Mouse (Mus musculus) T-helper 17 cell (primary cell): ENCODE results near the gene Pklr.

ENCODE experiments used
- in situ Hi-C, 2 experiments: fragments of 300-600 bp; cut with MboI, MseI; formaldehyde crosslinking; loops; 1 replicate in 1 of 2; 2 replicates in 1 of 2; pipeline ENCODE4 v1.15.1; 2025; ENCODE audit warnings: high pct_unique_total_duplicates in 2 of 2

Pklr gene

GRCm38 (mm10) chr3:89135958-89136357, at the start of gene Pklr:
Pklr (plus strand) TSS chr3:89136142.
- in situ Hi-C loops, result no loop called here

- in situ Hi-C loops, result no loop called here
These were observed 48.4 kb upstream of the Pklr start for GRCm38 (mm10) chr3:89087338-89088110.

GRCm38 (mm10) chr3:89088974-89089373, 47.0 kb upstream of the Pklr start:
- in situ Hi-C loops, result no loop called here

- in situ Hi-C loops, result loop anchor here in 1 of 2 experiments (5.0 kb wide), 1 partner anchor 67 kb away; no protein-coding TSS in a partner anchor
These were observed 45.9 kb upstream of the Pklr start for GRCm38 (mm10) chr3:89089882-89090591.

- in situ Hi-C loops, result loop anchor here in 1 of 2 experiments (5.0 kb wide), 1 partner anchor 66 kb away; no protein-coding TSS in a partner anchor
These were observed 45.0 kb upstream of the Pklr start for GRCm38 (mm10) chr3:89090694-89091655.

GRCm38 (mm10) chr3:89091811-89092508, 44.0 kb upstream of the Pklr start:
- in situ Hi-C loops, result loop anchor here in 1 of 2 experiments (5.0 kb wide), 1 partner anchor 65 kb away; no protein-coding TSS in a partner anchor

- in situ Hi-C loops, result loop anchor here in 1 of 2 experiments (5.0 kb wide), 1 partner anchor 65 kb away; no protein-coding TSS in a partner anchor
These were observed 43.3 kb upstream of the Pklr start for GRCm38 (mm10) chr3:89092509-89093090.

GRCm38 (mm10) chr3:89093175-89093574, 42.8 kb upstream of the Pklr start, which contains the start of gene Rusc1:
Rusc1 (minus strand) TSS chr3:89093311.
- in situ Hi-C loops, result loop anchor here in 1 of 2 experiments (5.0 kb wide), 1 partner anchor 64 kb away; no protein-coding TSS in a partner anchor

GRCm38 (mm10) chr3:89094021-89094420, 41.9 kb upstream of the Pklr start:
- in situ Hi-C loops, result loop anchor here in 1 of 2 experiments (5.0 kb wide), 1 partner anchor 63 kb away; no protein-coding TSS in a partner anchor

GRCm38 (mm10) chr3:89100811-89101210, 35.1 kb upstream of the Pklr start, which contains the start of gene Gm43738:
Gm43738 (minus strand) TSS chr3:89101099.
- in situ Hi-C loops, result no loop called here

- in situ Hi-C loops, result no loop called here
These were observed 34.5 kb upstream of the Pklr start for GRCm38 (mm10) chr3:89101459-89101811.

GRCm38 (mm10) chr3:89101812-89102494, 34.0 kb upstream of the Pklr start, which contains the start of gene Fdps:
Fdps (minus strand) TSS chr3:89101959.
- in situ Hi-C loops, result no loop called here

GRCm38 (mm10) chr3:89102495-89103290, 33.2 kb upstream of the Pklr start:
- in situ Hi-C loops, result no loop called here

- in situ Hi-C loops, result no loop called here
These were observed 32.7 kb upstream of the Pklr start for GRCm38 (mm10) chr3:89103291-89103595.

GRCm38 (mm10) chr3:89106881-89107280, 29.1 kb upstream of the Pklr start:
- in situ Hi-C loops, result no loop called here

- in situ Hi-C loops, result no loop called here
These were observed 28.4 kb upstream of the Pklr start for GRCm38 (mm10) chr3:89107545-89107944.

GRCm38 (mm10) chr3:89108146-89108545, 27.8 kb upstream of the Pklr start:
- in situ Hi-C loops, result no loop called here

GRCm38 (mm10) chr3:89113058-89113457, 22.9 kb upstream of the Pklr start:
- in situ Hi-C loops, result no loop called here

- in situ Hi-C loops, result loop anchor here in 1 of 2 experiments (5.0 kb wide), 1 partner anchor 397 kb away; no protein-coding TSS in a partner anchor
These were observed 20.4 kb upstream of the Pklr start for GRCm38 (mm10) chr3:89115522-89115921.
